Mouse (Mus musculus) limb, embryonic 14.5 days (tissue): ENCODE results near the gene Ube3c. TPM values are rescaled to one million over a fixed set of nuclear protein-coding genes. Genes with fewer than 3 reads are reported as not detected.

Experiments used
- ATAC-seq: fragments of 200-750 bp; cut with Nextera tagmentation; 2 replicates; pipeline ENCODE4 v1.8.0; 2017; ENCODE audit warnings: low read depth, moderate number of reproducible peaks, moderate TSS enrichment; ENCODE audit not compliant: low FRiP score
- DNase-seq: peaks from one replicate; pipeline ENCODE4 v3.0.0-alpha.2; 2015; ENCODE audit warnings: low spot score
- H3K27ac ChIP-seq: fragments of 300-500 bp; sonication (generic); replicated peaks from 2 replicates; pipeline ENCODE4 v1.5.1; 2014; ENCODE audit warnings: low read depth, mild to moderate bottlenecking, low read length, moderate library complexity, mixed read lengths
- H3K27me3 ChIP-seq: fragments of 300-500 bp; sonication (generic); 2 replicates; pipeline ENCODE4 v1.6.1; 2014; ENCODE audit warnings: low read length, mixed read lengths; ENCODE audit not compliant: control insufficient read depth, insufficient read depth
- H3K36me3 ChIP-seq: fragments of 300-500 bp; sonication (generic); 2 replicates; pipeline ENCODE4 v1.6.1; 2014; ENCODE audit warnings: mild to moderate bottlenecking, low read length, moderate library complexity, mixed read lengths; ENCODE audit not compliant: control insufficient read depth, insufficient read depth
- H3K4me1 ChIP-seq: fragments of 300-500 bp; sonication (generic); 2 replicates; pipeline ENCODE4 v1.6.1; 2014; ENCODE audit warnings: antibody characterized with exemption, low read length, mixed read lengths; ENCODE audit not compliant: control insufficient read depth, insufficient read depth
- H3K4me2 ChIP-seq: fragments of 300-500 bp; sonication (generic); replicated peaks from 2 replicates; pipeline ENCODE4 v1.6.1; 2014; ENCODE audit warnings: low read depth, mild to moderate bottlenecking, low read length, moderate library complexity; ENCODE audit not compliant: severe bottlenecking
- H3K4me3 ChIP-seq: fragments of 300-500 bp; sonication (generic); replicated peaks from 2 replicates; pipeline ENCODE4 v1.5.1; 2014; ENCODE audit warnings: low read length
- H3K9ac ChIP-seq: fragments of 300-500 bp; sonication (generic); 2 replicates; pipeline ENCODE4 v1.6.1; 2014; ENCODE audit warnings: mild to moderate bottlenecking, low read depth, low read length, moderate library complexity; ENCODE audit not compliant: severe bottlenecking
- H3K9me3 ChIP-seq: fragments of 300-500 bp; sonication (generic); 2 replicates; pipeline ENCODE4 v1.6.1; 2016; ENCODE audit warnings: low read length; ENCODE audit not compliant: control insufficient read depth
- POLR2A ChIP-seq: fragments of 200-500 bp; IDR thresholded peaks from 2 replicates; pipeline ENCODE4 v1.8.0; 2012; ENCODE audit warnings: inconsistent platforms, mild to moderate bottlenecking, moderate library complexity, borderline replicate concordance; ENCODE audit not compliant: insufficient read depth, insufficient read length; ENCODE audit errors: extremely low read depth
- whole genome bisulfite sequencing: fragments of 180-500 bp; shearing (Covaris S2); extraction: QIAGEN DNeasy Blood & Tissue Kit; methylation state at CpG from one replicate; pipeline ENCODE4 v1.1.7; 2014; 5-methylcytosine and 5-hydroxymethylcytosine counted together
- polyA plus RNA-seq, 2 experiments: library from polyadenylated mRNA; depleted of rRNA in 1 of 2; stranded (reverse) in 1 of 2; unstranded in 1 of 2; fragments of >200 nt; fragmentation: Nextera tagmentation in 1 of 2; extraction: Ambion mirVana in 1 of 2; gene quantifications; 2 replicates each; pipeline versions ENCODE4 v1.2.1 to v1.2.3; 2012 to 2014

The Ube3c gene
- polyA plus RNA-seq, 2 experiments = 24.9 to 37.3 TPM

GRCm38 (mm10) chr5:29625610-29626009 lies 56.6 kb downstream of the Ube3c start:
- 84% methylated on average over 10 of the region's 10 CpGs for WGBS
- Histone ChIP-seq H3K36me3 (peaks cover 34% of the 10 kb centered on the region), H3K4me2 (no peak overlapping the region)

GRCm38 (mm10) chr5:29629941-29630340 lies 60.9 kb downstream of the Ube3c start:
- TF ChIP-seq POLR2A = no peak
- Histone ChIP-seq H3K9me3 (no peaks in the 10 kb centered on the region), H3K4me2 (no peak overlapping the region), H3K4me3 (no peak overlapping the region), H3K9ac (no peak overlapping the region), H3K4me1 (no peaks in the 10 kb centered on the region), H3K27me3 (no peaks in the 10 kb centered on the region), H3K27ac (no peak overlapping the region), H3K36me3 (peaks cover 39% of the 10 kb centered on the region)
- no peak for ATAC-seq
- DNase-seq = no peak
- WGBS = 95% methylated on average over 2 of the region's 2 CpGs

More at GRCm38 (mm10) chr5:29625610-29626009, 56.6 kb downstream of the Ube3c start:
- no peak overlapping the region for H3K27ac ChIP-seq
- H3K9ac ChIP-seq = no peak overlapping the region
- H3K4me3 ChIP-seq = no peak overlapping the region
- TF ChIP-seq POLR2A = no peak
- DNase-seq = no peak
- no peaks in the 10 kb centered on the region for H3K27me3 ChIP-seq
- H3K9me3 ChIP-seq = no peaks in the 10 kb centered on the region
- no peaks in the 10 kb centered on the region for H3K4me1 ChIP-seq
- ATAC-seq = no peak

DNA sequence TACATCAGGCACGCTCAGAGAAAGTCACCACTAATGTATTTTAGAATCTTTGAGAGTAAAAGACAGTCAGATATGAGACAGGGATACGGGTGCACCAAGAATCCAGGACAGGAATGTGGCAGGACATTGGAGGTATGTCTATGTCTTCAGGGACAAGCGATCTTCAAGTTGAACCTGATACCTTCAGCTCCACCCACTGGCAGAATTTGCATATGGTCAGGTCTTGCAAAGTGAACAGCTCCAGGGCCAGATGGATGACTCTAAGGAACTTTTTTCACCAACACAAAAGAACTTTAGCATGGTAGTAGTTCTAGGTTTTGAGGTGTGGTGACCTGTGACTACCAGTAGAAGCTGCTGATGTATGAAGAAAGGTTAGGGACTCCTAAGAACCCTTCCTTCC lies 62.7 kb downstream of the Ube3c start:
- DNase-seq (no peak), ATAC-seq (no peak)
- H3K4me1 ChIP-seq = no peaks in the 10 kb centered on the region
- H3K9ac ChIP-seq = no peak overlapping the region
- no peaks in the 10 kb centered on the region for H3K9me3 ChIP-seq
- 76% methylated on average over 3 of the region's 3 CpGs for WGBS
- no peak for TF ChIP-seq POLR2A
- H3K4me3 ChIP-seq = no peak overlapping the region
- peaks cover 51% of the 10 kb centered on the region for H3K36me3 ChIP-seq
- no peak overlapping the region for H3K4me2 ChIP-seq
- H3K27ac ChIP-seq = no peak overlapping the region
- no peaks in the 10 kb centered on the region for H3K27me3 ChIP-seq

DNA sequence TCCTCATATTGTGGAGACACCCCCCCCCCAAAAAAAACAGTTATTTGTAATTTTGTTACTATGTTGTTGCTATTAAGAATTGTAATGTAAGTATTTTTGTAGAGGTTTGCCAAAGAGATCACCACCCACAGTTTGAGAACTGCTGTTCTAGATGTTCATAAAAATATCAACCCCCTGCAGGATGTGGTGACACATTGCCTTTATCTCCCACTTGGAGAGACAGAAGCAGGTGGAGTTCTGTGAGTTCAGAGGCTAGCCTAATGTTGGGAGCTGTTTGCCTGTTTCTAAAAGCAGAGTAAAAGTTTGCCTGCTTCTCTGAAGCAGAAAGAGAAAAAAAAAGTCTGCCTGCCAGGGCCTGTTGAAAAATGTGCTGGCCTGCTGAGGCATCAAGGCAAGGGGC lies 67.3 kb downstream of the Ube3c start:
- Histone ChIP-seq H3K9ac (no peak overlapping the region), H3K4me1 (no peaks in the 10 kb centered on the region), H3K36me3 (peaks cover 72% of the 10 kb centered on the region), H3K4me2 (no peak overlapping the region), H3K9me3 (no peaks in the 10 kb centered on the region), H3K27ac (no peak overlapping the region), H3K4me3 (no peak overlapping the region), H3K27me3 (no peaks in the 10 kb centered on the region)
- no peak for DNase-seq
- no peak for ATAC-seq
- no peak for TF ChIP-seq POLR2A

DNA sequence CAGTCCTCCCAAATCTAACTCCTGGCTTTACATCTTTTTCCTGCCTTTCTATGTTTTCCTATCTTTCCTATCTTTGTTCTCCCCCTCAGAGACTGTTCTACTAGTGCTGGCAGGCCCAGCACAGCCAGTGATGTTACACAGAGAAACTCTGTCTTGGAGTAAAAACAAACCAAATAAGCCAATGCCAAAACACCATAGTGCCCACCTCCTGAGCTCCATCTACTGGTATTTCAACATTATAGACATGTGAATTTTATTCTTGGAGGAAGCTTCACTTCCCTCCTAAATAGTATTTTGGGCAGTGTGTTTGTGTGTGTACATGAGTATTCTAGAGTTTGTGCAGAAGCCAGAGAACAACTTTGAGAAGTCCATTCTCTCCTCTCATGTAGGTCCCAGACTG lies 67.8 kb downstream of the Ube3c start:
- TF ChIP-seq POLR2A = no peak

More for the DNA sequence above, 67.8 kb downstream of the Ube3c start:
- Histone ChIP-seq H3K36me3 (peaks cover 70% of the 10 kb centered on the region), H3K27ac (no peak overlapping the region), H3K9ac (no peak overlapping the region), H3K27me3 (no peaks in the 10 kb centered on the region), H3K4me1 (no peaks in the 10 kb centered on the region), H3K9me3 (no peaks in the 10 kb centered on the region), H3K4me3 (no peak overlapping the region), H3K4me2 (no peak overlapping the region)
- no peak for ATAC-seq
- no peak for DNase-seq
